In the genomic region with DNA sequence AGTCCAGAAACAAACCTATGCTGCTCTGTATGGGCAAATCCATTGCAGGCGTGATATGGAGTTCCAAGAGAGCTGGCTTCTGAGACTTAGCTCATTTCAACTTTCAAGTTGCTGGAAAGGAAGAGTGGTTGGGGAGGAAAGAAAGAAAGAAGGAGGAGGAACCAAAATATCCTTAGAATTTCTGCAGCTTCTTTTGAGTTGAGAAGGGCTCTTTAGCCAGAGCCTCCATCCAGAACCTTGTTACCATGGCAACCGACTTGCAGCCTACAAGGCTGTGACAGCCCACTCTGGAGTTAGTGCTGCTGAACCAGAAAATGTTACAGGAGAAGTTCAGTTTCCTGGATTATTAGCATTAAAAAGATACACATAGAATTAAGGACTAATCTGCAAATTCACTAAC, we compare ENCODE assay signal across 11 mouse cellular contexts. TPM values are rescaled to one million over a fixed set of nuclear protein-coding genes. Genes with fewer than 3 reads are reported as not detected.
DNase-seq lines count a peak whose midpoint lies in the region; ATAC-seq and TF ChIP-seq lines count a peak whose summit lies in the region.
"Had no signal": no experiment of that assay in that cellular context is flagged by ENCODE, and none has a peak within 500 bp of the region (broad histone marks: within the 10 kb centered on the region; RNA-seq: fewer than 3 reads in every experiment).

No protein-coding gene starts in this region.

- H3K4me1 ChIP-seq in lung, embryonic 14.5 days (ENCODE audit: insufficient read depth): no peaks in the 10 kb centered on the region
- peaks cover 15% of the 10 kb centered on the region for H3K4me1 ChIP-seq in hindbrain, embryonic 16.5 days (ENCODE audit: control insufficient read depth, insufficient read depth, low read depth, low read length)
- H3K4me1 ChIP-seq: embryonic facial prominence, embryonic 12.5 days; liver, embryonic 15.5 days had no signal

- H3K27me3 ChIP-seq in lung, embryonic 14.5 days (ENCODE audit: insufficient read depth, low read length): no peaks in the 10 kb centered on the region
- H3K27me3 ChIP-seq in hindbrain, embryonic 16.5 days (replicated peaks; ENCODE audit: control insufficient read depth, insufficient read depth, low read length): no peaks in the 10 kb centered on the region
- H3K27me3 ChIP-seq: embryonic facial prominence, embryonic 12.5 days; liver, embryonic 15.5 days had no signal

- H3K36me3 ChIP-seq in lung, embryonic 14.5 days (ENCODE audit: insufficient read depth): no peaks in the 10 kb centered on the region
- no peaks in the 10 kb centered on the region; the same call in 1 of the 2 replicates for H3K36me3 ChIP-seq in hindbrain, embryonic 16.5 days (ENCODE audit: control insufficient read depth, insufficient read depth, low read length)
- H3K36me3 ChIP-seq: embryonic facial prominence, embryonic 12.5 days; liver, embryonic 15.5 days had no signal

- WGBS in lung, embryonic 14.5 days: 75% methylated on average over 2 of the region's 2 CpGs
- WGBS in hindbrain, embryonic 16.5 days: 57% methylated on average over 2 of the region's 2 CpGs

- ATAC-seq in lung, embryonic 14.5 days (ENCODE audit: insufficient read depth): no peak
- ATAC-seq in hindbrain, embryonic 16.5 days: peak; percentile 77; the same call in 1 of the 2 replicates

- no peak overlapping the region for H3K9ac ChIP-seq in lung, embryonic 14.5 days
- H3K9ac ChIP-seq in hindbrain, embryonic 16.5 days (ENCODE audit: low read depth, low read length): no peak overlapping the region
- H3K9ac ChIP-seq: embryonic facial prominence, embryonic 12.5 days; liver, embryonic 15.5 days had no signal

- H3K27ac ChIP-seq in lung, embryonic 14.5 days (ENCODE audit: low read depth): no peak overlapping the region
- H3K27ac ChIP-seq in hindbrain, embryonic 16.5 days (ENCODE audit: low read depth, low read length): no peak overlapping the region
- H3K27ac ChIP-seq: embryonic facial prominence, embryonic 12.5 days; liver, embryonic 15.5 days had no signal

- no peak for TF ChIP-seq CTCF in lung, embryonic 14.5 days (IDR thresholded peaks at IDR 0.05; ENCODE audit: low read depth)

- peak; percentile 52 to 77 for DNase-seq in cerebellum, postnatal 10 days
- no peak for DNase-seq in cerebellum, adult 8-10 months
- peak; percentile 66 for DNase-seq in lung, embryonic 14.5 days
- DNase-seq in lung, postnatal 4 days: no peak
- DNase-seq in retina, embryonic 14.5 days (ENCODE audit: low spot score): peak; percentile 62
- DNase-seq in ovary, postnatal 10 days (ENCODE audit: low spot score): no peak
- DNase-seq in thymus, adult 18-20 months: no peak
- DNase-seq: thymus, postnatal 36 days had no signal

- H3K4me3 ChIP-seq in lung, embryonic 14.5 days (ENCODE audit: low read depth, low read length): no peak overlapping the region
- no peak overlapping the region for H3K4me3 ChIP-seq in hindbrain, embryonic 16.5 days (ENCODE audit: low read length)
- H3K4me3 ChIP-seq: embryonic facial prominence, embryonic 12.5 days; liver, embryonic 15.5 days had no signal

- no peak overlapping the region for H3K4me2 ChIP-seq in lung, embryonic 14.5 days
- H3K4me2 ChIP-seq in hindbrain, embryonic 16.5 days (ENCODE audit: low read length): no peak overlapping the region
- H3K4me2 ChIP-seq: embryonic facial prominence, embryonic 12.5 days; liver, embryonic 15.5 days had no signal

- no peaks in the 10 kb centered on the region for H3K9me3 ChIP-seq in lung, embryonic 14.5 days (ENCODE audit: low read depth, low read length)
- H3K9me3 ChIP-seq in hindbrain, embryonic 16.5 days (ENCODE audit: control insufficient read depth, low read length): no peaks in the 10 kb centered on the region
- H3K9me3 ChIP-seq: embryonic facial prominence, embryonic 12.5 days; liver, embryonic 15.5 days had no signal

RNA-seq across cellular contexts. Expression of a gene that starts 46.1 kb away (rescaled TPM):
- 0.36 and 0.89 TPM in 2 replicates for polyA plus RNA-seq in lung, embryonic 14.5 days (2014; fragmentation: Nextera tagmentation; extraction: Ambion mirVana)
- 38.2 and 43.0 TPM in 2 replicates for polyA plus RNA-seq in hindbrain, embryonic 16.5 days (2015; fragmentation: Nextera tagmentation; extraction: Ambion mirVana)

RNA-seq across cellular contexts. Expression of a gene that starts 52.0 kb away (rescaled TPM):
- 0.24 and 0.34 TPM in 2 replicates for polyA plus RNA-seq in lung, embryonic 14.5 days (2014; fragmentation: Nextera tagmentation; extraction: Ambion mirVana)
- polyA plus RNA-seq in hindbrain, embryonic 16.5 days (2015; fragmentation: Nextera tagmentation; extraction: Ambion mirVana): 32.7 and 33.4 TPM in 2 replicates

Comparison
In these comparisons a context has a peak if more than half of its experiments do, and no peak if none do; other contexts are left out.
1. DNase-seq: peak in cerebellum, postnatal 10 days (2 of 2), lung, embryonic 14.5 days (single experiment) and retina, embryonic 14.5 days (single experiment); none in cerebellum, adult 8-10 months (single experiment), lung, postnatal 4 days (0 of 2), ovary, postnatal 10 days (single experiment) and thymus, adult 18-20 months (0 of 2).
2. RNA of a gene that starts 46.1 kb away (polyA plus RNA-seq): 38.2 to 43.0 TPM in hindbrain, embryonic 16.5 days; 0.36 to 0.89 TPM in lung, embryonic 14.5 days; every median in the first group is over 10 times any median in the second.
3. RNA of a gene that starts 52.0 kb away (polyA plus RNA-seq): 32.7 to 33.4 TPM in hindbrain, embryonic 16.5 days; 0.24 to 0.34 TPM in lung, embryonic 14.5 days; every median in the first group is over 10 times any median in the second.